Mouse (Mus musculus) liver, adult (tissue): ENCODE data around the gene Vmn2r32.
"Not testable (repeated sequence)": the region's sequence is repeated elsewhere in the genome, so short reads cannot be mapped to it uniquely, and the experiment has no call there.

ENCODE experiments used
- GATA4 ChIP-seq: IDR thresholded peaks from 2 replicates; pipeline ENCODE4 v1.6.1; 2014; ENCODE audit warnings: mild to moderate bottlenecking, low read length; ENCODE audit not compliant: insufficient replicate concordance

The Vmn2r32 gene

GRCm38 (mm10) chr7:7479918-7480317 is at the start of gene Vmn2r32:
Gene Vmn2r32 (minus strand): TSS chr7:7480018.
- TF ChIP-seq GATA4 = not testable (repeated sequence)
